Mouse (Mus musculus): Measurements from ENCODE around the gene Casp7. TPM values are rescaled to one million over a fixed set of nuclear protein-coding genes. Genes with fewer than 3 reads are reported as not detected.

The Casp7 gene
- polyA plus RNA-seq, 1 experiment from 2014 or later: 10.6 TPM

DNA sequence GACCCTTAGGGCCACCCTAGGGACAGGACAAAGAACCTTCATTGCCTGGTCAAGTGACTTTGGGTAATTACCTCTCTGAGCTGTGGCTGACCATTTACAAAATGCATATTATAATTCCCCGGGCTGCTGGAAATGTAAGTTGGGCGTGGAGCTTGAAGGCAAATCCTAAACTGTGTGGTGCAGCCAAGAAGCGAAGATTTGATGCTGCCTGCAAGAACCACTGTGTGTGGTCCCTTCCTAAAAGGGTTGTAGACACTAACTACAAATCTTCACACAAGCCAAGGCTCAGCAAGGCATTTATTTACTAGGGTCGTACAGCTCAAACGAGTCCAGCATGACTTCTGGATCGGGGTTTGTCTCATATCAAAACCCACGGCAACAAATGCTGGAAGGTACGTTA lies 32.4 kb upstream of the Casp7 start:
- no peak overlapping the region for H3K4me2 ChIP-seq (ENCODE audit: low read depth, low read length)
- no peaks in the 10 kb centered on the region for H3K27me3 ChIP-seq (ENCODE audit: control insufficient read depth, insufficient read depth, low read depth, low read length)
- no peaks in the 10 kb centered on the region for H3K36me3 ChIP-seq (ENCODE audit: control insufficient read depth, insufficient read depth)
- H3K4me1 ChIP-seq (ENCODE audit: control insufficient read depth, low read depth, low read length): no peaks in the 10 kb centered on the region
- WGBS (ENCODE audit: insufficient replicate concordance): 75% methylated on average over 8 of the region's 8 CpGs
- H3K9ac ChIP-seq (ENCODE audit: low read depth, low read length): no peak overlapping the region
- no peaks in the 10 kb centered on the region for H3K9me3 ChIP-seq (replicated peaks; ENCODE audit: control insufficient read depth, low read length)
- H3K27ac ChIP-seq (ENCODE audit: low read length): no peak overlapping the region
- no peak for ATAC-seq (ENCODE audit: low read depth)
- no peak overlapping the region for H3K4me3 ChIP-seq (ENCODE audit: low read depth, low read length)

DNA sequence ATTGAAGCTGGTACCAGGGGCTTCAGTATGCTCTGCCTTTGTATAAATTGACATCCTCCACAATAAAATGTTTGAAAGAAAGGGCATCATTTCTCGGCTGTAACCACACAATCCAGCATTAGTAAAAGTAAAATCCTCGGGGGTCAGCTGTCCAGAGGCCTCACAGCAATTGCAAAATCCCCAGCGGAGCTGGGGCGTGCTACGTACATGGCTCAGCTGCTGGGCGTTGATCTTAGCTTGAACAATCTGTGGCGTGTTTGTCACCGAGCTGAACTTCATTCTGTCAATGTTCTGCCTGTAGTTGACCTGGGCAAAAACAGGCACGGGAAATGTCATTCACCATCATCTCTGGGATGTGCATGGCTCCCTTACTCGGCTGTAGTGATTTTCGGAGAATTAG lies 30.8 kb upstream of the Casp7 start:
- no peaks in the 10 kb centered on the region for H3K36me3 ChIP-seq (ENCODE audit: control insufficient read depth, insufficient read depth)
- H3K9ac ChIP-seq (ENCODE audit: low read depth, low read length): no peak overlapping the region
- 67% methylated on average over 11 of the region's 11 CpGs for WGBS (ENCODE audit: insufficient replicate concordance)
- H3K27me3 ChIP-seq (ENCODE audit: control insufficient read depth, insufficient read depth, low read depth, low read length): no peaks in the 10 kb centered on the region
- no peak for ATAC-seq (ENCODE audit: low read depth)
- H3K4me2 ChIP-seq (ENCODE audit: low read depth, low read length): no peak overlapping the region
- H3K4me1 ChIP-seq (ENCODE audit: control insufficient read depth, low read depth, low read length): no peaks in the 10 kb centered on the region
- no peak overlapping the region for H3K4me3 ChIP-seq (ENCODE audit: low read depth, low read length)
- no peak overlapping the region for H3K27ac ChIP-seq (ENCODE audit: low read length)
- no peaks in the 10 kb centered on the region for H3K9me3 ChIP-seq (replicated peaks; ENCODE audit: control insufficient read depth, low read length)

DNA sequence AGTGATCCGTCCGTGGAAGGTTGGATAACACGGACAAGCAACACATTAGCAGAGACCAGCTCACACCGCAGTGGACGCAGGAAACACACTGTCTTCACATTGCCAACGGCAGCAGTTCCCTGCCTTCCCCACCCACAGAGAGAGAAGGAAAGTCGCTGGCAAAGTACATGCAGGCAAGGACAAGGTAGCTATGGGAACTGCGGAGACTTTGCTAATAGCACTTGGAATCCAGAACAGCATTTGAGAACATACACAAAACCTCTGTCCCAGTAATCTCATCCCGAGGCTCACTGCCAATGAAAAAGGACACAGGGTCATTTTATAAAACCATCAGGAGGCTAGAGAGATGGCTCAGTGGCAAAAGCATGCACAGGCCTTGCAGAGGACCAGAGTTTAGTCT lies 30.3 kb upstream of the Casp7 start:
- Histone ChIP-seq H3K9ac (ENCODE audit: low read depth, low read length) (no peak overlapping the region), H3K27me3 (ENCODE audit: control insufficient read depth, insufficient read depth, low read depth, low read length) (no peaks in the 10 kb centered on the region), H3K4me1 (ENCODE audit: control insufficient read depth, low read depth, low read length) (no peaks in the 10 kb centered on the region), H3K4me3 (ENCODE audit: low read depth, low read length) (no peak overlapping the region), H3K27ac (ENCODE audit: low read length) (no peak overlapping the region), H3K4me2 (ENCODE audit: low read depth, low read length) (no peak overlapping the region), H3K36me3 (ENCODE audit: control insufficient read depth, insufficient read depth) (no peaks in the 10 kb centered on the region), H3K9me3 (replicated peaks; ENCODE audit: control insufficient read depth, low read length) (no peaks in the 10 kb centered on the region)
- 70% methylated on average over 9 of the region's 9 CpGs for WGBS (ENCODE audit: insufficient replicate concordance)
- ATAC-seq (ENCODE audit: low read depth): no peak

DNA sequence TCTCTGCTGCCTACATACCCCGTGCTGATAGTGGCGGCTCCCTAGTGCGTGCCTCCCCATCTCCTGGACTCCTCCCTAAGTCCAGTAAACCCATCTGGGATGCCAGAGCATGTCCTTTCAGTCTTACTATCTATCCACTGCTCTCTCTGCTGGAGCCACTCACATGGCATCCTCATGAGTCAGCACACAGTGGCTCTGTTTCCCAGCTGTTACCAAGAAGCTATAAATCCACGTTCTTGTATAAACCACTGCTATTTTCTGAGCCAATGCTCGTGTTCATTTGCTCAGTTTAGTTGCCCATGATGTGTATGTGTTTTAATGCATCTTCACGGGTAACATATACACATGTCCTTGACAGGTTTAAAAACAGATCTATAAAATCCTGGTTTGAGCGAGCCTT lies 29.2 kb upstream of the Casp7 start:
- H3K27me3 ChIP-seq (ENCODE audit: control insufficient read depth, insufficient read depth, low read depth, low read length): no peaks in the 10 kb centered on the region
- ATAC-seq (ENCODE audit: low read depth): no peak
- H3K4me2 ChIP-seq (ENCODE audit: low read depth, low read length): no peak overlapping the region
- H3K9ac ChIP-seq (ENCODE audit: low read depth, low read length): no peak overlapping the region
- H3K4me3 ChIP-seq (ENCODE audit: low read depth, low read length): no peak overlapping the region
- H3K9me3 ChIP-seq (replicated peaks; ENCODE audit: control insufficient read depth, low read length): no peaks in the 10 kb centered on the region
- H3K4me1 ChIP-seq (ENCODE audit: control insufficient read depth, low read depth, low read length): no peaks in the 10 kb centered on the region
- H3K27ac ChIP-seq (ENCODE audit: low read length): no peak overlapping the region
- 65% methylated on average over 7 of the region's 7 CpGs for whole genome bisulfite sequencing (ENCODE audit: insufficient replicate concordance)
- H3K36me3 ChIP-seq (ENCODE audit: control insufficient read depth, insufficient read depth): no peaks in the 10 kb centered on the region

DNA sequence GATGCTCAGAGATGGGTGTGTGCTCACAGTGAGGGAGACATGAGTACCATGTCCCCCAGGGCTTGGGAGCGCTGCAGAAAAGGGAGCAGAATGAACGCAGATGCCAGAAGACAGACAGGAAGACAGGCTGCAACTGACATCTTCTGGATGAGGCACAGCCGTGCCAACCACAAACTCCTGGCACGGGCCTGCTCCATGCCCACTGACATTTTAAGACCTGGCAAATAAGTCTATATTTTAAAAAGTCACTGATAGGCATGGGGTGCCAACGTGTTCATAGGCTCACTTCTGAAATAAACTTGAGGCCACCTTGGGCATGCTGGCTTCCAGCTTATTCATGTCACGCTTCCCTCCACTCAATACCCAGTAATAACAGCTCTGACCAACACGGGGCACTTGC lies 28.0 kb upstream of the Casp7 start:
- H3K27me3 ChIP-seq (ENCODE audit: control insufficient read depth, insufficient read depth, low read depth, low read length): no peaks in the 10 kb centered on the region
- H3K9me3 ChIP-seq (replicated peaks; ENCODE audit: control insufficient read depth, low read length): no peaks in the 10 kb centered on the region
- no peaks in the 10 kb centered on the region for H3K36me3 ChIP-seq (ENCODE audit: control insufficient read depth, insufficient read depth)
- no peak overlapping the region for H3K4me3 ChIP-seq (ENCODE audit: low read depth, low read length)
- ATAC-seq (ENCODE audit: low read depth): no peak
- no peak overlapping the region for H3K27ac ChIP-seq (ENCODE audit: low read length)
- no peak overlapping the region for H3K4me2 ChIP-seq (ENCODE audit: low read depth, low read length)
- WGBS (ENCODE audit: insufficient replicate concordance): 62% methylated on average over 7 of the region's 7 CpGs
- H3K9ac ChIP-seq (ENCODE audit: low read depth, low read length): no peak overlapping the region
- H3K4me1 ChIP-seq (ENCODE audit: control insufficient read depth, low read depth, low read length): no peaks in the 10 kb centered on the region

DNA sequence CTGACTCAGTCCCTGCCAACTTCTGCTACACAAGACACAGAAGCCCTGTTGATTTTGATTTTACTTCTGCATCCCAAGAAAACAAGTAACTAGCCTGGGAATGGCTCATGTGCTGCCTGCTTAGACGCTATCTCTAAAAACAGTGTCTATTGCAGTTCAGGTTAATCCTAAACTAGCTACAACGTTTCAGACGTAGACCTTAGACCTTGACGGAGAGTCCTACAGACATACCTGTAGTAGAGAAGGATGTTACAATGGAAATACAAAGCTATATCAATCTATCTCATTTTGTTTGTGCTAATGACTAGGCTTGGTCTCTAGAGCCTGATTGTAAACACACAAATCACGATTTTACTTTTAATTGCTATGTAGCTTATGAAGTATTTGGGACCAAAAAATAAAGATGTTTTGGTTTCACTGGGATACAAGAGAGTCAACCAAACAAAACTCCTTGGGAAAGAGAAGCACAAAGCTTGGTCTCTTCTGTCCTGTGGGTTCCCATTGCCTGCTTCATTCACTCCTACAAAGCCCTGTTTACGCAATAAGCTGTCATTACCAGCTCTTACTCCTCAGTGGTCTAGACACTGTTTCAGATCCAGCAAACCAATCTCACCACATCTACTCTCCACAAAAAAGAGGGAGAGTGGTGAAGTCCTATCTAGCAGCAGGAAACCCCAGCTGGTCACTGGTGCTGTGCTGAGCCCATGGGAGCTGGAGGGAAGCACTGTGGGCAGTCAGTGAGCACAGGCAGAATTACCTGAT lies 26.4 kb upstream of the Casp7 start:
- no peaks in the 10 kb centered on the region for H3K9me3 ChIP-seq (replicated peaks; ENCODE audit: control insufficient read depth, low read length)
- H3K4me3 ChIP-seq (ENCODE audit: low read depth, low read length): no peak overlapping the region
- H3K27me3 ChIP-seq (ENCODE audit: control insufficient read depth, insufficient read depth, low read depth, low read length): no peaks in the 10 kb centered on the region
- no peak overlapping the region for H3K27ac ChIP-seq (ENCODE audit: low read length)
- no peak for ATAC-seq (ENCODE audit: low read depth)
- H3K9ac ChIP-seq (ENCODE audit: low read depth, low read length): no peak overlapping the region
- H3K4me2 ChIP-seq (ENCODE audit: low read depth, low read length): no peak overlapping the region
- 45% methylated on average over 6 of the region's 6 CpGs for WGBS (ENCODE audit: insufficient replicate concordance)
- no peaks in the 10 kb centered on the region for H3K4me1 ChIP-seq (ENCODE audit: control insufficient read depth, low read depth, low read length)
- no peaks in the 10 kb centered on the region for H3K36me3 ChIP-seq (ENCODE audit: control insufficient read depth, insufficient read depth)

DNA sequence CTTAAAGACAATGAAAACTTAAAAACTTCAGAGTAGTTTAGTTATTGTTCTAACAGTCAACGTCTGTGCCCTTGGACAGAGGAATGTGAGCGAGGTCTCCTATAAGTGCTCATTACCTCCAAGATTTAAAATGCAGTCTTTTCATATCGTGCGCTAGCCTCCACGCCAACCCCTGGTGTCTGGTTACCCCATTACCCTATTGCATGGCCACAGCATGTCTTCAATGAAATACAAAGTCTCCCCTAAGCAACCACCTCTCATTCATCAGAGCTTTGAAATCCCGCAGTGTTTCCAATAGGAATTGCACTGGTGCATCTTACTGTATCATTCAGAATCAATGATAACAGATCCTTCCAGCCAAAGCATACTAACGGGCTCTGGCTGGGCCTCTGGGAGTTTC lies 24.7 kb upstream of the Casp7 start:
- 75% methylated on average over 7 of the region's 7 CpGs for WGBS (ENCODE audit: insufficient replicate concordance)
- ATAC-seq (ENCODE audit: low read depth): no peak
- no peak overlapping the region for H3K27ac ChIP-seq (ENCODE audit: low read length)
- H3K4me1 ChIP-seq (ENCODE audit: control insufficient read depth, low read depth, low read length): no peaks in the 10 kb centered on the region
- no peaks in the 10 kb centered on the region for H3K36me3 ChIP-seq (ENCODE audit: control insufficient read depth, insufficient read depth)
- H3K9me3 ChIP-seq (replicated peaks; ENCODE audit: control insufficient read depth, low read length): no peaks in the 10 kb centered on the region
- no peaks in the 10 kb centered on the region for H3K27me3 ChIP-seq (ENCODE audit: control insufficient read depth, insufficient read depth, low read depth, low read length)
- H3K4me2 ChIP-seq (ENCODE audit: low read depth, low read length): no peak overlapping the region
- no peak overlapping the region for H3K9ac ChIP-seq (ENCODE audit: low read depth, low read length)
- no peak overlapping the region for H3K4me3 ChIP-seq (ENCODE audit: low read depth, low read length)

DNA sequence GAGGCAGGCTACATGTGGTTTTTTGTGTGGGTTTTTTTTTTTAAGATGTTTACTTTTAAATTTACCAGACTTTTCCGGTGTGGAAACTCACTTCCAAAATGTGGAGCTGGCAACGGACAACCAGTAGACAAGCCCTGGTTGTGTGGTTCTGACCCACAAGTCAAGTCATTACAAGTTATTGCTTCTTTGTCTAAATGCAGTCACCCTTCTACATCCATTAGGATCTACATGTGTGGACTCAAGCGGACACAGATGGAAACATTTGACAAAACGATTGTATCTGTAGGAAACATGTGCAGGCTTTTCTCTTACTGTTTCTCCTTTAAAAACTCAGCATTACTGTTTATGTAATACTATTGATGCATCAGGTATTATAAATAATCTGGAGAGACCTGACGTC lies 23.7 kb upstream of the Casp7 start:
- H3K27ac ChIP-seq (ENCODE audit: low read length): no peak overlapping the region
- WGBS (ENCODE audit: insufficient replicate concordance): 66% methylated on average over 5 of the region's 5 CpGs
- H3K36me3 ChIP-seq (ENCODE audit: control insufficient read depth, insufficient read depth): no peaks in the 10 kb centered on the region

DNA sequence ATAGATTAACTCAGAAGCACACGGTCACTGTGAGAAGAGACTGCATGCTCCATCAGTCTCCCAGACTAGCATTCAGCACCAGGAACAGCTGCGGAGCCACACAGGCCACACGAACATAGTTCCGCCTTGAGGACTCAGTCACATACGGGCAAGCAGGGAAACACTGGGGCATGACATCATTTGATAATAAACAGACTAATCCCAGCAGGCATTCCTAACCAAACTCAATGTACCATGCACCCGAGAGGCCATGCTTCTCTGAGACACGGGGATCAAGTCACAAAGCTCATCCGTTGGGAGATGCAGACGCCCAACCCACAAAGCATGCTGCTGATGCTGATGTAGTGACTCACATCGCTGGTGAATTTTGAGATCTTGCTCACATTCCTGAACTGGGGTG lies 22.9 kb upstream of the Casp7 start:
- Histone ChIP-seq H3K9ac (ENCODE audit: low read depth, low read length) (no peak overlapping the region), H3K9me3 (replicated peaks; ENCODE audit: control insufficient read depth, low read length) (no peaks in the 10 kb centered on the region), H3K4me1 (ENCODE audit: control insufficient read depth, low read depth, low read length) (peaks cover 9% of the 10 kb centered on the region), H3K36me3 (ENCODE audit: control insufficient read depth, insufficient read depth) (no peaks in the 10 kb centered on the region), H3K27me3 (ENCODE audit: control insufficient read depth, insufficient read depth, low read depth, low read length) (no peaks in the 10 kb centered on the region), H3K4me3 (ENCODE audit: low read depth, low read length) (no peak overlapping the region), H3K4me2 (ENCODE audit: low read depth, low read length) (no peak overlapping the region), H3K27ac (ENCODE audit: low read length) (no peak overlapping the region)
- no peak for ATAC-seq (ENCODE audit: low read depth)
- WGBS (ENCODE audit: insufficient replicate concordance): 69% methylated on average over 10 of the region's 10 CpGs

More for the DNA sequence above, 23.7 kb upstream of the Casp7 start:
- no peak overlapping the region for H3K4me2 ChIP-seq (ENCODE audit: low read depth, low read length)
- H3K4me1 ChIP-seq (ENCODE audit: control insufficient read depth, low read depth, low read length): peaks cover 1% of the 10 kb centered on the region
- no peak for ATAC-seq (ENCODE audit: low read depth)
- no peak overlapping the region for H3K4me3 ChIP-seq (ENCODE audit: low read depth, low read length)
- H3K27me3 ChIP-seq (ENCODE audit: control insufficient read depth, insufficient read depth, low read depth, low read length): no peaks in the 10 kb centered on the region
- H3K9ac ChIP-seq (ENCODE audit: low read depth, low read length): no peak overlapping the region
- H3K9me3 ChIP-seq (replicated peaks; ENCODE audit: control insufficient read depth, low read length): no peaks in the 10 kb centered on the region

Data from liver, embryonic 16.5 days (tissue).